Mouse (Mus musculus): ENCODE results near the gene Slc5a2.

- TF ChIP-seq CTCF (IDR thresholded peaks at IDR 0.05; ENCODE audit: low read depth) (no peak), EP300 (IDR thresholded peaks at IDR 0.05; ENCODE audit: low read depth) (no peak)
Measured at GRCm38 (mm10) chr7:128254978-128255377, 10.5 kb upstream of the Slc5a2 start.
